Mouse (Mus musculus): ENCODE measurements around the gene Fbxl18.

The Fbxl18 gene

GRCm38 (mm10) chr5:142823096-142824062 lies 71.8 kb downstream of the Fbxl18 start:
- DNase-seq (ENCODE audit: low spot score in 2 of 2) = no peak

DNA sequence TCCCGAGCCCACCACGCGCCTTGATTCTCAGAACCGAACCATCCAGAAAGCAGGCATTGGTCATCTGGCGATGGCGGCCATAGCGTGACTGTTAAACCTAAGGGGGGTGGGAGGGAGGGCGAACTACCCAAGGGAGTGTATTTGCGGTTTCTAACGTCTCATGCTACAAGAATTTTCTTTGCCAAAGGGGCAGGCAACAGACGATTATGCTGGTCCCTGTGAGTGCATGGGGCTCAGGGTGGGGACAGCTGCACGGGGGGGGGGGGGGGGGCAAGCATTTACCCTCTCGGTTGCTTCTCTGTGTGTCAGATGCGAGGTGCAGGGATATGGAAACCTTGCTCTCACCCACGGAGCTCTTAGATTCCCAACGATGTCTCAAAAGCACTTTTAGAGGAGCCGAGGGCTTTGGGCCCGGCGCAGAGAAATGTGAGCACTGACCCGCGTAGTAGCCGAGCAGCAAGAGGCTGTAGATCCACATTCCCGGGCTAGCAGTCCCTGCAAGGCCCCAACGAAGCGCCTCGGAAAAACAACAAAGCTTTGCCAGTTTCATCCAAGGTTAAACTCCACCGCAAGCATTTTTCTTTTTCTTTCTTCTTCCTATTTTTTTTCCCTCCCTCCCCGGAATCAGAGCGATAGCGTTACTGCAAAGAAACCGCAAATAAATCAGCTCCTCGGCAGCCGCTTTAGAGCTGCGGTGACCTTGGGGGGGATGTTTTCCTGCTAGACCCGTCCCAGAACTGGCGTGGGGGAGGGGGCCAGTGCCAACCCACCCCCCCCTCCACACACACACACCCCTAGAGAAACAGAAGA lies 72.7 kb downstream of the Fbxl18 start:
- no peak for DNase-seq (ENCODE audit: low spot score in 2 of 2)

DNA sequence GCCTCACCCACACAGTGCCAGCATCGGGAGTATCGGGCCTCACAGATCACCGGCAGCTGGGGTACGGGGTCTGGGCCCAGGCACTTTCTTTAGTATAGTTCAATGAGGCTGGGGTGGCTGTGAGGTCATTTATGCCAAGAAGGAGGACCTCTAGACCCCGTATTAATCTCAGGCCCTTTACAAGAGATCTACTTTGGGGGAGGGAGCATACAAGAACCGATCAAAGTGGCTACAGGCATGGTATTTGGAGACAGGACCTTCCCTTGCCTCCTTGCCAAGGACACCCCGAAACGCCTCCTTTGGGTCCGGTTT lies 73.3 kb downstream of the Fbxl18 start:
- no peak for DNase-seq (ENCODE audit: low spot score in 2 of 2)

DNA sequence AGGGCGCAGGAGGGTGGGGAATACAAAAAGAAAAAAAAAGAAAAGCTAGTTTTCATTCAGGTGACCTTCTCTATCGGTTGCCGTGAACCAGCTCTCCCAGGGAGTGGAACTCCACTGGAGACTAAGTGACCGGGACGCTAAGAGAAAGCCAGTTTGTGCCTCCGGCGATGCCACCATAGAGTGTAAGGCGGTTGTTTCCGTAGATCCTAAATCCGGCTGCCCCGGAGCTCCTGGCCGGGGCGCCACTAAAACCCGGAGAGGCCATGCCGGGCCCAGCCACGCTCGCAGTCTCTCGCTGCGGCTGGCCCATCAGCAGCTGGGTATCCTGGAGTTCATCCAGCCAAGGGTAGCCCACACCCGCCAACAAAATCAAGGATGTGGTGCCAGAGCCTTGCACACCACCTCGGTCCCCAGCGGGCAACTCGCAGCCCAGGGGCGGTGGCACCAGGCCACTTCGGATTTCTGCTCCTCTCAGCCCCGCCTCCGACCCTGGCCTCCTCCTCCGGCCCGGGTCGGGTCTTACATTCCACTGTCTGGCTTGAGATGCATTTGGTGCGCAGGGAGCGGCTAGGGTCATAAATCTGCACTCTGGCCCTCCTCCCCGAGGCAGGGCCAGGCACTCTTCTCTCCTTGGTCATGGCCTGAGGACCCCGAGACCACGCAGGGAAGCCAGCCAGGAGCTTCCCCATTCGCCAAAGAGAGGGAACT lies 73.8 kb downstream of the Fbxl18 start:
- no peak for DNase-seq (ENCODE audit: low spot score in 2 of 2)

GRCm38 (mm10) chr5:142820276-142821265 lies 74.7 kb downstream of the Fbxl18 start:
- no peak for DNase-seq (ENCODE audit: low spot score in 2 of 2)

- DNase-seq (ENCODE audit: low spot score in 2 of 2) = no peak
Observed at GRCm38 (mm10) chr5:142819385-142820275, 75.6 kb downstream of the Fbxl18 start.

- DNase-seq (ENCODE audit: low spot score in 2 of 2) = no peak
Observed at GRCm38 (mm10) chr5:142818435-142819360, 76.5 kb downstream of the Fbxl18 start.

DNA sequence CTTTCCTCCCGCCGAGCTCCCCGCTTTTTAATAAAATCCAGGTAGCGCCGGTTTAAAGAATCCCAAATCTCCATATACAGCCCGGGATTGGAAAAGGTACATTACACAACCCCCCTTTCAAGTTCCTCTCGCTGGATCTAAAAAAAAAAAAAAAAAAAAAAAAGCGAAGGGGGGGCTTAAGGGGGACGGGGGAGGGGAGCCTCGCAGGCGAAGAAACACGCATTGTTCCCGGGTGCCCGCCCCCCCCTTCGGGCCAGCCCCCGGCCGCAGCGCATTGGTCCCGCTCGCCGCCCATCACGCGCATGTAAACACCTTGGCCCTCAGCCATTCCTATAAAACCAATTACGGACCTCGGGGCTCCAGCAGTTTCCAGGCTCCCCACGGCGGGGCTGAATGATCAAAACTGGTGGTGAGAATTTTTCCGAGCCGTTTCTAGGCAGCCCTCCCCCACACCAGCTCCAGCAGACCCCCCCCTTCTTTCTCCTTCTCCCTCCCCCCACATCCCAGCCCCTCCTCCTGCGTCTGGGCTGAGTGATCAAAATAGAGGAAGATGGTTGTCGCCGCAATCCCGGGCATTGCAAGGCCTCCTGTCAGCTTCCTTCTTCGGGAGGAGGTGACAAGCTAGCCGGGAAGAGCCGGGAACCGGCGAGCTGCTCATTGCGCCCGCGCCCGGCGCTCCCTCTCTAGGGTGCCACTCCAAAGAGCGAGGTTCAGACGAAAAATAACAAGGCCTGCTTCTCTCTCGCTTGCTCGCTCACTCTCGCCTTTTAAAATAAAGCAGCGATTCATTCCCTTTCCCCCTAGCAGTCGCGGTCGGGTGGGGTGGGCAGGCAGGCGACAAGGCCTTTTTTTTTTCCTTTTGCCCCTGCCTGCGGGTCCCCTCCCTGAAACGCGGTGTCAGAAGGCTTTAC lies 77.4 kb downstream of the Fbxl18 start, which contains the start of gene Tnrc18:
Tnrc18 (minus strand) TSS at position 139 of the 911 bp plus-strand sequence.
- DNase-seq (ENCODE audit: low spot score in 2 of 2) = peak; percentile 58 to 80
